Mouse (Mus musculus): ENCODE measurements around the gene Scn4a.
A peak's percentile ranks its signal among the peaks of the same experiment; 100 is the strongest.
"Not testable (repeated sequence)": the region's sequence is repeated elsewhere in the genome, so short reads cannot be mapped to it uniquely, and the experiment has no call there.

The Scn4a gene

DNA sequence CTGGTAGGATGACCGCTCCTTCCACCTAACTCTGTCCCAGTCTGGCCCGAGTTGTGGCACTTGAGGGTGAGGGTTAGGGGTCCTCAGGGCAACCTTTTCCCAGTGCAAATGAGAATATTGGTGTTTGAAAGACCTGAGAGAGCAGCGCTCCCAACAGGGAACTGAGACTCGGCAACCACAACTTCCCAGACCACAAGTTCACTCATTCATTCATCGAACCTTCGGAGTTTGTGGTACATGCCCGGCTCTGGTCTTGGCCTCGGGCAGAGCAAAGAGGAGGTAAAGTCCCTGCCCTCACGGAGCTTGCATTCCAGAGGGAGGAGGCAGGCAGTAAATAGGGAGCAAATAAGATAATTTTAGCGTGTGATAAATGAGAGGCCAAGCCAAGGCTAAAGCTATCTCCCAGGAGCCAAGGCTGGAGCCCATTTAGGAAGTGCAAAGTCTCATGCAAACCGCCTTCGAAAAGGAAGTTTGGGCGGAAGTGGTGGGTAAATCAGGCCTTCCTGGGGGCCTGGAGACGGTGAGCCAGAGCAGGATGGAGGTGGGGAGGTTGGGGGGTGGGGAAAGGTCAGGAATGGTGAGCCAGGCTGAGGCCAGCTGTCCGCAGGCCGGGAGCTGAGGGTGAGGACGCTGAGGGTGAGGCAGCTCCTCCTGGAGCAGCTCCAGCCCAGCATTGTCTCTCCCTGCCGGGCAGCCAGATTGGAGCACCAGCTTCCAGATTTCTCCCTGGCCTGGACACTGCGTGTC, 2.5 kb upstream of the Scn4a start:
- DNase-seq (ENCODE audit: low spot score in 2 of 2) = no peak

DNA sequence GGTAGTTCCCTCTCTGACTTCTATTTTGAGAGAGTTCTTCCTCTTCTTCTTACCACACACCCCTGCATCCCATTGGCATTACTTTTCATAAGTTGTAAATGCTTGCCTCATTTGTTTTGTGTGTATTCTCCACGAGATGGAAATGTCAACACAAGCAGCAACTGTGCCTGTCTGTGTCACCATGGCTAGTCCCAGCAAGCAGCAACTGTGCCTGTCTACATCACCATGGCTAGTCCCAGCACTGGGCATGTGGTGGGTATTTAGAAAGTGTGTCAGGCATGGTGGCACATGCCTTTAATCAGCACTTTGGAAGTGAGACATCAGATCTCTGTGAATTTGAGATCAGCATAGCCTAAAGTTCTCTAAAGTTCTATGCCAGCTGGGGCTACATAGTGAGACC, 1.1 kb upstream of the Scn4a start:
- DNase-seq (ENCODE audit: low spot score in 2 of 2) = no peak

DNA sequence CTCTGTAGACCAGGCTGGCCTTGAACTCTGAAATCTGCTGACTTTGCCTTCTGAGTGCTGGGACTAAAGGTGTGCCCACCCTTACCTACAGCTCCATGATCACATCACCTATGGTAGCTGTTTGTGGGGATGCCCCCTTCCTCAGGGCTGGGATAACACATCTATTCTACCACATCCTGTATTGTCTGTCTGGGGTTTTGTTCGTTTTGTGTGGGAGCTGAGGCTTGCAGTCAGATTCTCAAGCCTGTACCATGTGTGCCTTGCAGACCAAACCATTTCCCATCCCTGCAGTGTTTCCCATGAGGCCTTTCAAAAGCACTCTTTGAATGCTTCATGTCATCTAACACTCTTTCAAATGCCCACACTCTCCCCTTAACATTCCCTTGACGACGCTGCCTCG, 1.1 kb downstream of the Scn4a start:
- DNase-seq (ENCODE audit: low spot score in 2 of 2) = no peak

DNA sequence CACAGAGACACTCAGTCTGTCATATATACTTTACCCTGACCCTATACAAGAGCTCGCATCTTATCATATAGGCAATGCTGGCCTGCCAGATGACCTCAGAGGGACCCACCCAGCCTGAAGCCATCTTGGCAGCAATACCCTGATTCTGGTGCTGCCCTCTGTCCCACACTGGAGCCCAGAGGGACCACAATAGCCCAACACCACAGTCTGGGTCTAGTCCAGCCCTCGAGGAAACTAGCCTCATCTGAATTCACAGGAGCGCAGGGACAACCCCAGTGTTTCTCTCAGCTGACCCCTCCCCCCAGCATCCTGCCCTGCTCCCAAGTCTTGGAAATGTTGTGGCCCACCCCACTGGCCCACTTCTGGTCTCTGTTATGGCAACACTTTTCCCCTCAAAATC, 1.8 kb downstream of the Scn4a start:
- DNase-seq (ENCODE audit: low spot score in 2 of 2) = no peak

DNA sequence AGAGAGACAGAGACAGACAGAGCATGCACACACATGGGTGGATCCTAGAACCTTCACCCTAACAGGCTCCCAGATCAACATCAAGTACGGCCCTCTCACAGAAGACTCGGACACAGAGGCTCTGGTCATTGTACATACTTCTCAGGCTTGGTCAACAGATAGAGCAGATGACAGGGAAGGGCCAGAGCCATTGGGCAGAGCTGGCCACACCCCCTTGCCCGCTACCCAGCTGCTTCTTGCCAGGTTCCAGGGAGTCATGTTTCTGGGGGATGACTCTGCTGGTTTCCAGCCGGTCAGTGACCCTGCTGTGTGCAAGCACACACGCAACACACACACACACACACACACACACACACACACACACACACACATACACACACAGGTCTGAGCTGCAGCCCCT, 2.2 kb downstream of the Scn4a start:
- DNase-seq (ENCODE audit: low spot score in 2 of 2) = no peak

DNA sequence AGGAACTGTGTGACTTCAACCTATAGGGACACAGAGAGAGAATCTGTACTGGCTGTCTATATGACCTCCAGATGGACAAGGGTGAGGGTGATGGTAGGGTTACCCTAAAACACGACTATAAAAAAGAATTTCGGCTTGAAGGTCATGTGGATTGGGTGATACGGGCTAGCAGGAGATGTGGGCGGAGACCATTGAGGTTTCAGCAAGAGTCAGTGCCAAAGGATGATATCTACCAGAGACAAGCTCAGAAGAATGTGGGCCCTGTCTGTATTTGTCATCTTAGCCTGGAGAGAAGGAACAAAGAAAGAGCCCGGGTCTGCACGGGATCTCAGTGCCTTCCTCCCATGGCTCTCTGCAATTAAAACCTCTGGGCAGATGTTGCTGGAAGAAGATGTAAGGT, 3.3 kb downstream of the Scn4a start:
- no peak for DNase-seq (ENCODE audit: low spot score in 2 of 2)

DNA sequence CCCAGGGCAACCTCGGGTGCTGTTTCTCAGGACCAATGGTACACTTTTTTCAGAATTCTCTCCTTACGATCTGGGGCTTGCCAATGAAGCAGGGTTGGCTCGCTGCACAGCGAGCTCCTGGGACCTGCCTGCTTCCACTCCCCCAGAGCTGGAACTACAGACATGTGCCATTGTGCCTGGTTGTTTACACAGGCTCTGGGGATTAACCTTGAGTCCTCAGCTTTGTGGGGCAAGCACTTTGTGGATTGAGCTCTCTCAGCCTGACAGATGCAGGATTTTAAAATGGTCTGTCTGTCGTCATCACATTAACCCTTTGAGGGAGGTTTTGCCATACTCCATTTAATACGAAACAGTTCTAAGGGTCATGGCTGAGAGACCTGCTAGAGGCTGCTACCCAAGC, 8.2 kb downstream of the Scn4a start:
- DNase-seq (ENCODE audit: low spot score in 2 of 2) = no peak

DNA sequence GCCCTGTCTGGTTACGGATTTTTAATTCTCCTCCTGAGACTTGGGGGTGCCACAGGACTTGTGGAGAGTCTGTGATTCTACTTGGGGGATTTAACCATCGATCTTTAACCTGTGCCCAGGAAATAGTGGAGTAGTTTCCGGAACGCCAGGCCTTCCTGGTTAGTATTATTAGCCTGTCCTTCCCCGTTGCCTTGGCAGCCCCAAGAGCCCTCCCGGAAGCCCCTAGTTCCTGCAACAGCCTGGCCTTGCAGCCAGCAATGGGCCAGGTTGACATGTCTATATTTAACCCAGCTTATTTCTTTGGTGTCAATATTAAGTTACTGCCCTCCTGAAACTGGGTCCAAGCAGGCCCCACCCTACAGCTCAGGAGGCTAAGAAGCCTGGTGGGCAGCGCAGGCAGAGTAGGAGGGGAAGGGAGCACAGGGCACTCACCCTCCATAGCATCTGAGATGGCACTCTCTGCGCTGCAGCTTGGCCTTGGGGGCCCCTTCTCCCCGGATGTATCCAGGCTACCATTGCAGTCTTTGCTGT, 12.0 kb downstream of the Scn4a start:
- no peak for DNase-seq (ENCODE audit: low spot score in 2 of 2)

DNA sequence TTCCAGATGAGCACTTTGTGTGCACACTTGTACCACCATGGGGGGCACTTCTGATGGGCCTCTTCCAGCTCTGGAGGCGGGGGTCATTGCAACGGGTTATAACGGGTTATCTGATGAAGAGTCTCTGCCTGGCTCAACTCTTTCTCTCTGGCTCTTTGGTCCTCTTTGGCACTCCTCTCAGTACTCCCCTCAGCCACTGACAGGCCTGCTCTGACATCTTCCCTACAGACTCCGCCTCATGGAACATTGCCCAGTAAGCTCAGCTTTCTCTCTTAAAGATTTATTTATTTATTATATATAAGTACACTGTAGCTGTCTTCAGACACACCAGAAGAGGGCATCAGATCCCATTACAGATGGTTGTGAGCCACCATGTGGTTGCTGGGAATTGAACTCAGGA, 13.8 kb downstream of the Scn4a start:
- not testable (repeated sequence) for DNase-seq (ENCODE audit: low spot score in 2 of 2)

DNA sequence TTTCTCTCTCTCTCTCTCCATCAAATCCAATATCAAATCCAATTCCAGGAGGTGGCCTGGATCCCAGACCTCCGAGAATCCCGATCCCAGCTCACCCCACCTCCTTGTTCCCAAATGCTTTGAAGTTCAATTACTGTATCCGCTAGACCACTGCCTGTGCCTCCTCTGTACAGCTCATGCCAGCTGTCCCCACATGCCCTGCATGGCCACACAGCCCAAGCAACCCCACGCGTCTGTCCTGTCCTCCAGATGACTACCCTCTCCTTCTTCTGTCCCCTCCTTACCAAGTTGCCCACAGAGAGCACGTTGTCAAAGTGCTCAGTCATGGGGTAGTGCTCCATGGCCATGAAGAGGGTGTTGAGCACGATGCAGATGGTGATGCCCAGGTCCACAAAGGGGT, 14.2 kb downstream of the Scn4a start:
- no peak for DNase-seq (ENCODE audit: low spot score in 2 of 2)

DNA sequence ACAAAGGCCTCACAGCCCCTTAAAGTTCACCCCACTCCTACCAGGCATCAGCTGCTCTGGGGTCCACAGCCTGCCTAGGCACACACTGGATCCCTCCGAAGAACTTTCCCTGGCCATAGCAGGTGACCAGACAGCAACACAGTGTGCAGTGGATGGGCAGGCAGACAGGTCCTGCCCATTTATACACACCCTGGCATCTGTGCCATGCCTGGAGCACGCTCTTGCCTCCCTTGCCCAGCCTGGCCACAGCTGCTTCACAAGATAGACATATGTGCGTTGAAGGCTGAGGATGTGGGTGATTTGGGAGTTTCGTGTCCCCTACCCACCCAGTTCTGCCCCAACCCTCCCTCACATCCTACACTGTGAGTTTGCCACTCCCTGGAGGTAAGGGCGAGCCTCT, 15.1 kb downstream of the Scn4a start:
- DNase-seq (ENCODE audit: low spot score in 2 of 2) = no peak

DNA sequence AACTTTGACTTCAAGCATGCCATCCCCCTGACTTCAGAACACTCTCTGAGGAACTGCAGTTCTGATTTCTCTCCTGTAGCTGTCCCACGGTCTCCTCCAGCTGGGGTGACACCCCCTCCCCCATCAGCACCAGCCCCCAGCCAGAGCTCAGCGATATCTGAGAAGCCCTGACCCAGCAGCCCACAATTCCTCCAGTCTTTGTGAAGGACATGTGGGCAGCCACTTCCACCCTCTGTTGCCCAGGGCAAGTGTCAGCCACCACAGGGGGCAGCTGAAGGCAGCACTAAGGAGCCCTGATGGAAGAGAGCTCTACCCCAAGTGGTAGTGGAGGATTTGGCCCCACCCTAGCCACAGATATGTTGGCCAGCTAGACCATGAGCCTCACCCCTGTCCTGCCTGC, 19.0 kb downstream of the Scn4a start:
- DNase-seq (ENCODE audit: low spot score in 2 of 2) = no peak

DNA sequence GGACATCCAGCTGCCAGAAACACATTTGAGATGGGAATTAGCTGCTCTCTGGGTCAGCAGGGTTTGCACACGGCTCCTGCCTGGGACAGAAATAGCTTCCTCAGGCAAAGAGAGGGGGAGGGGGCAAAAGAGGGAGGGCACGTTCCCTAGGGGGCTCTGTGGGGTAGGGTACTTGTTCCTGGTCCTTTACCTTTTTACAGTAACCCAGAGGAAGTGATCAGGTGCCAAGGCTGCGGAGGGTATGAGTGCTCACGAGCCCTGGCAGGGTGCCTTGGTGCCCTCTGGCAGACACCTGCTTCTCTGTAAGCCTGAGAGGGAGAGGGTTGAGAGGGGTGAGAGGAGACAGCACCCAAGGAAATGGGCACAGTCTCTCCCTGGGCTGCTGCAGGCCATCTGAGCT, 20.6 kb downstream of the Scn4a start:
- no peak for DNase-seq (ENCODE audit: low spot score in 2 of 2)

DNA sequence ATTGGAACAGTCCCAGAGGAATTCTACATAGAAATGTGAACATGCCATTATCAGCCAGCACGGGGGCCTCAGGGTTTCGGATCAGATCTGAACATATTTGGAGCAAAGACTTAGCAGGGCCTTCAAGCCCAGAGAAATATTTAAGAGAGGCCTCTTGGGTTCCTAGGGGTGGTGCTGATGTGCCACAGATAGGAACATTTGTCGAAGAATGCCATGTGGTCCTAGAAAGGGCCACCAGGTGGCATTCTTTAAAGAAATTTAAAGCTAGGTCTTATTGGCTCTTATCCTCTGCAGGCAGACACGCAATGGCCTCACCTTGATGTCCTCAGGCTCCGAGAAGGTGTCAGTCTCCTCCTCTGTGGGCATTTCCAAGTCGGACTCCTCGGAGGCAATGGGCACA, 23.4 kb downstream of the Scn4a start:
- peak in 1 of 2 experiments; percentile 53 for DNase-seq (ENCODE audit: low spot score in 2 of 2)

DNA sequence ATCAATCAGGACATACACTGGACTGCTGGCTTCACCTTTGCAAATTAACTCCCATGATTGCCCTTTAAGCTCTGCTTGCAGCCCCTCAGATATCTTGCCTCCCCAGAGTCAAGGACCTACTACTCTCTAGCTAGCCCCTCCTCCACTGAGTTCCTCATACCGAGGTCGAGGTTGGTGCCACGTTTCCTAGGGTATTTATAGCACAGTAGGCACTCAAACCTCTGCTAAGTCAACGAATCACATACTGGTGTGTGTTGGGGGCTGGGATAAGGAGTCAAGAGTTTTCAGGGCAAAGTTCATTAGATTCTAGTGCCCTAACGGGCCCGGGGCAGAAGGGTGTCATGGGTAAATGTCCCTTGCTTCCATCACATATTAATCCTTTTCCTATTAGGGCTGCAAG, 24.0 kb downstream of the Scn4a start:
- DNase-seq (ENCODE audit: low spot score in 2 of 2) = no peak

DNA sequence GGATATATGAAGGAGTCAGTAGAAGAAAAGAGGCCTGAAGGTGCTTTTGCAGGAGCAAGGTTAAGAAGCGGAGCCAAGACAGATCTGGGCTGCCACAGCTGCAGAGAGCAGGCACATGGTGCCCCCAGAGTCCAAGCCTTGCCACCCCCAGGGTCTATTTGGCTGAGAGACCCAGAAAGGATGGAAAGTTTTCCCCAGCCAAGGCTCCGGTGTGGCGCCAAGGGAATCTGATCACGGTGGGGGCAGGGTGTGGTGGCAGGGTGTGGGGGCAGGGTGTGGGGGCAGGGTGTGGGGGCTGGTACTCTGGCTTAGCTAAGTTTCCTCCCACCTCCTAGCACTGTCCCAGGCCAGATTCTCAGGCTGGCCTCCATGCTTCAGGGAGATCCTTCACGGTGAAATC, 24.6 kb downstream of the Scn4a start:
- no peak for DNase-seq (ENCODE audit: low spot score in 2 of 2)

DNA sequence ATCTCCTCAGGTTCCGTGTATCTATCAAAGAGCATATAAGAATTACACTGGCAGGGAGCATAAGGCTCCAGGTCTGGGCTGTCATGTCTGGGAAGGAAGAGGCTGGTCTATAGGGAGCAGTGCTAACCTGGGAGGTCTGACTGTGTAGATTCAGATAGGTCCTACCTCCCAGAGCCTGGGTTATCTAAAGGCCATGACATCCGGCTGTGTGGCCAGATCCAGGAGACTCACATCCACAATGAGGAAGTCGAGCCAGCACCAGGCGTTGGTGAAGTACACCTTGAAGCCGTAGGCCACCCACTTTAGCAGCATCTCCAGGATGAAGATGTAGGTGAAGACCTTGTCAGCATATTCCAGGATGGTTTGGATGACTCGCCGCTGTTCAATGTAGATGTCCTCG, 26.6 kb downstream of the Scn4a start:
- DNase-seq (ENCODE audit: low spot score in 2 of 2) = no peak

DNA sequence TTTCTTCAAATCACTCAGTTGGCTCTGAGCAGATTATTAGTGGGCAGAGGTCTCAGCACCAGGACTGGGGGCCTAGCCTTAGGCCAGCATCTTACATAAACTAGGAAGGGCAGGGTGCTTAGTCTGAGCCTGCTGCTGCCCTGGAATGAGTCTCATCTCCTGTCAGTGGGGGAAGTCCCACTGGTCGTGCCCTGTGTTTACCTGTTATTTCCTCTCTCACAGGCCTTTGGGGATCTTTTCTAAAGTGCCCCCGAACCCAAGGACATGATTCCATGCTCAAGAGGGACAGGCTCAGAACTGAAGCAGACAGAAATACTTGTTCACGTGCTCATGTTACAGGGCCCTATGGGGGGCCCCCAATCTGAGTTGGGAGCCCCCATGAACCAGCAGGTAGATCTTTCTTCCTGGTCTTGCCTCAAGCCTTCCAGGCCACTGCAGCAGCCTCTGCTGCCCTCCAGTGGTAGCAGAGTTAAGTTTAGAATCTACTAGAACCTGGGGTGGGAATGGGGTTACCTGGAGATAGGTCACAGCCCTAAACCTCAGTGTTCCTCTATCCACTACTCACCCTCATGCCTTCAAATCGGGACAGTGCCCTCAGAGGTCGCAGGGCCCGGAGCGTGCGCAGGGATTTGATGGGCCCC, 27.4 kb downstream of the Scn4a start:
- peak; percentile 68 to 85 for DNase-seq (ENCODE audit: low spot score in 2 of 2)

DNA sequence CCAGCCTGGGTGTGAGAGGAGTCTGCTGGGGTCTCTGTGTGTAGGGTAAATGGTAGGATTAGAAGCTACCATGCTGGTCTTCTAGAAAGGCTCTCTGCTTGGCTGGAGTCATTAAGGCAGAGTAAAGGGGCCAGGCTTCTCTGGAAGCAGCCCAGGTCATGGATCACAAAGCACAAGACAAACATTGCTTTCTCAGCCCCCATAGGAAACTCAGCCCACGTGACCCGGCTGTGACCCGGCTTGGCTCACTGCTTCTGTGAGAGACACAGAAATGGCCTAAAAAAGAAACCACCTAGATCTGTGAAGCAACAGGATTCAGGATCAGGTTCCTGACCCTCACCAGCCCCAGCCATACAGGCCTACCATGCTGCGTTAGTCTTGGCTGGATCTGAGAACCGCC, 28.2 kb downstream of the Scn4a start:
- peak in 1 of 2 experiments; percentile 56 for DNase-seq (ENCODE audit: low spot score in 2 of 2)

DNA sequence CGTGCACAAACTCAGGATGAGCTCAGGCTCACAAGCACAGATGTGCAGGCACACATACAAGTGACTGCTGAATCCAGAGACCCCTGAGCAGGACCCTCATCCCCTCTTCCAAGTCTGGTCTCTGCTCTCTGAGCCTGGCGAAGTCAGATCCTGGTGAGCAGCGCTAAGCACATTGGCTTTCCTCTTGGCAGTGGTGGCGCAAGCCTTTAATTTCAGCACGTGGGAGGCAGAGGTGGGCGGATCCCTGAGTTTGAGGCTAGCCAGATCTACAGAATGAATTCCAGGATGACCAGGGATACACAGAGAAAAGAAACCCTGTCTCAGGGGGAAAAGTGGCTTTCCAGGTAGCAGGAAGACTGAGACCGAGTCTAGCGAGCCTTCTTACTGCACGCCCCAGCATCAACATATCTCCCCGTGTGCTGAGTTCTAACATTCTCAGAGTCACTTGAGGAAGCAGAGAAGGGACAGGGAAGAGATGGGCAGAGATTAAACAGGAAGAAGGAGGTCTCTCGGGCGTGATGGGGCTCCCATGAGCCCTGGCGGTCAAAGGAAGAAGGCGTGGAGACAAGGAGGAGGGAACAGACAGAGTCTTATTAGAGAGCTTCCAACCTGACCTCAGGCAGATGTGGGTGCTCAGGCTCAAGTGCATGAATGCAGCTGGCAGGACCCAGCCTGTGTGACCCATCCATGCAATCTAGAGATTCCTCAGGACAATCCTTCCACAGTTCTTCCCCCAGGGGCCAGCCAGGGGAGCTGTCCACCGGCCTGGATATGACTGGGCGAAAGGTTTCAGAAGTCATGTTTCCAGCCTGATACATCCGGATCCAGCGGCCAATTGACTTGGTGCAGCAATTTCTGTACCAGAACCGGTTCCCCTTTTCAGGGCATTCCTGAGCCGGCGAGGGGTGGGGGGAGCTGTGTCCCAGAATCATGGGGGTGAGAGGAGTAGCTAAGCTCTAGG, 34.4 kb downstream of the Scn4a start:
- DNase-seq (ENCODE audit: low spot score in 2 of 2) = no peak

DNA sequence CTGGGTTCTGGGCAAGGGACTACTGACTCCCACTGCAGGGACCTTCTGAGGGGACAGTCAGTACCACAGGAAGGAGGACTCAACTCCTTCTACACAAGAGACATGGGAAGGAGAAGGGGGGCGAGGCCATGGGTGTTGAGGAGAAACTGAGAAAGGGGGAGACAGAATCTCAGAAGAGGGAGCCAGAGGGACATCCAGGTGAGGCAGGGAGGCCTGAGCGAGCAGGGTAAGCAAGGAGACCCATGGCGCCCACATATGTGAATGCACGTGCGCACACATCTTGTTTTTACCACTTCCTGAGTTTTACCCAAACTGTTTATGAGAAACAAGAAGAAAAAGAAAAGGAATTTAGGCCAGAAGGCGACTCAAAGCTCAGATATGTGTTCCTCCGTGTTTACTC, 35.3 kb downstream of the Scn4a start:
- DNase-seq (ENCODE audit: low spot score in 2 of 2) = no peak

DNA sequence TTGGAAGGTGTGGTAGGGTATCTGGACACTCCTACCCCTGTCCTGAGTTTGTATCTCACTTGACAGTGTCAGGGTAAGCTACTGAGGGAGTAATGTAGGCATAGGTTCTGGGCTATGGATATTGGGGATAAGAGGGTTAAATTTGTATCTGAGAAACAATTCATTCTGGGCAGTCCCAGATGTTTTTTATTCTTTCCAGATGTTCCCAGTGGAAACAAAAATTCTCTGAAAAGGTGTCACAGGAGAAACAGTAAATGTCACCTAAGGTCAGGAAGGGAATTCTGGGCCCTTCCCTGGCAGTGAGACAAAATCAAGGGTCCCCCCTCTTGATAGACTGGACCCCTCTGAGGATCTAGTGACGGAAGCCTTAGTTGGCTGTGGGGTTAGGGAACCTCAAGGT, 36.7 kb downstream of the Scn4a start:
- DNase-seq (ENCODE audit: low spot score in 2 of 2) = no peak
